ENCODE assay signal across 10 mouse cellular contexts in genomic region chr4:117916386-117916785, GRCm38 (mm10). TPM values are rescaled to one million over a fixed set of nuclear protein-coding genes. Genes with fewer than 3 reads are reported as not detected.
DNase-seq lines count a peak whose midpoint lies in the region; ATAC-seq and TF ChIP-seq lines count a peak whose summit lies in the region.
"Had no signal": no experiment of that assay in that cellular context is flagged by ENCODE, and none has a peak within 500 bp of the region (broad histone marks: within the 10 kb centered on the region; RNA-seq: fewer than 3 reads in every experiment).

No protein-coding gene starts in this region.

- H3K36me3 ChIP-seq in embryonic facial prominence, embryonic 12.5 days: peaks cover 10% of the 10 kb centered on the region
- H3K36me3 ChIP-seq in embryonic facial prominence, embryonic 10.5 days (replicated peaks): peaks cover 16% of the 10 kb centered on the region
- peaks cover 7% of the 10 kb centered on the region for H3K36me3 ChIP-seq in kidney, embryonic 16.5 days (ENCODE audit: insufficient read depth, low read length)
- peaks cover 11% of the 10 kb centered on the region; the same call in 1 of the 2 replicates for H3K36me3 ChIP-seq in forebrain, postnatal 0 days (ENCODE audit: insufficient read depth)
- no peaks in the 10 kb centered on the region for H3K36me3 ChIP-seq in myocyte (ENCODE audit: control insufficient read depth, insufficient read depth)

- intact Hi-C loops in left cerebral cortex, postnatal 10 days (cut with DNase I): no loop called here
- intact Hi-C loops in left cerebral cortex, adult 2 months (cut with DNase I): no loop called here

- peaks cover 32% of the 10 kb centered on the region for H3K79me2 ChIP-seq in myocyte (ENCODE audit: control insufficient read depth, insufficient read depth)

- H3K27ac ChIP-seq in embryonic facial prominence, embryonic 12.5 days: no peak overlapping the region
- no peak overlapping the region for H3K27ac ChIP-seq in embryonic facial prominence, embryonic 10.5 days (replicated peaks)
- H3K27ac ChIP-seq in kidney, embryonic 16.5 days (ENCODE audit: low read length): no peak overlapping the region
- H3K27ac ChIP-seq in forebrain, postnatal 0 days (ENCODE audit: low read depth, low read length): no peak overlapping the region
- no peak overlapping the region for H3K27ac ChIP-seq in left cerebral cortex, adult 2 months

- H3K9me3 ChIP-seq in embryonic facial prominence, embryonic 12.5 days: no peaks in the 10 kb centered on the region
- no peaks in the 10 kb centered on the region for H3K9me3 ChIP-seq in embryonic facial prominence, embryonic 10.5 days
- H3K9me3 ChIP-seq in kidney, embryonic 16.5 days (ENCODE audit: low read length): no peaks in the 10 kb centered on the region
- no peaks in the 10 kb centered on the region for H3K9me3 ChIP-seq in forebrain, postnatal 0 days (ENCODE audit: low read length)

- no peak overlapping the region for H3ac ChIP-seq in myocyte (ENCODE audit: control insufficient read depth, insufficient read length)

- no peak for DNase-seq in embryonic facial prominence, embryonic 10.5 days (ENCODE audit: low spot score)
- DNase-seq in kidney, adult 11 months: no peak
- no peak for DNase-seq in forebrain, postnatal 0 days
- DNase-seq in left cerebral cortex, postnatal 10 days (ENCODE audit: extremely low spot score in 1 of 2, low spot score in 2 of 2): no peak
- no peak for DNase-seq in left cerebral cortex, adult 2 months (ENCODE audit: extremely low spot score in 1 of 2, low spot score in 2 of 2)
- DNase-seq: cerebellum, adult 18-20 months had no signal

- ATAC-seq in embryonic facial prominence, embryonic 12.5 days (ENCODE audit: insufficient number of reproducible peaks, insufficient read depth, low FRiP score, low TSS enrichment): no peak
- no peak for ATAC-seq in kidney, embryonic 16.5 days (ENCODE audit: low FRiP score, low TSS enrichment)
- ATAC-seq in forebrain, postnatal 0 days: no peak
- ATAC-seq: activated CD4-positive, CD25-positive, alpha-beta regulatory T cell, adult 4 months had no signal

- 0 out of 2 replicates have a peak overlapping the region, but pooled peaks have one; percentile 99 for H3K4me2 ChIP-seq in embryonic facial prominence, embryonic 12.5 days (replicated peaks)
- peak overlapping the region; percentile 99; the same call in 1 of the 2 replicates for H3K4me2 ChIP-seq in kidney, embryonic 16.5 days (replicated peaks; ENCODE audit: low read depth, low read length)
- H3K4me2 ChIP-seq in forebrain, postnatal 0 days (ENCODE audit: low read depth): peak overlapping the region; percentile 100; the same call in 1 of the 2 replicates
- no peak overlapping the region for H3K4me2 ChIP-seq in myocyte (ENCODE audit: low read depth)

- WGBS in embryonic facial prominence, embryonic 12.5 days: 86% methylated on average over 5 of the region's 5 CpGs
- 87% methylated on average over 5 of the region's 5 CpGs for WGBS in embryonic facial prominence, embryonic 10.5 days
- 72% methylated on average over 5 of the region's 5 CpGs for WGBS in kidney, embryonic 16.5 days
- 91% methylated on average over 5 of the region's 5 CpGs for WGBS in forebrain, postnatal 0 days

- H3K4me1 ChIP-seq in embryonic facial prominence, embryonic 12.5 days: peaks cover 28% of the 10 kb centered on the region
- H3K4me1 ChIP-seq in embryonic facial prominence, embryonic 10.5 days: peaks cover 31% of the 10 kb centered on the region
- H3K4me1 ChIP-seq in kidney, embryonic 16.5 days (ENCODE audit: insufficient read depth, low read length): peaks cover 28% of the 10 kb centered on the region
- H3K4me1 ChIP-seq in forebrain, postnatal 0 days (ENCODE audit: insufficient read depth): peaks cover 14% of the 10 kb centered on the region

- no peak for TF ChIP-seq CTCF in forebrain, postnatal 0 days (IDR thresholded peaks at IDR 0.05; ENCODE audit: low read depth)
- no peak for TF ChIP-seq CTCF in left cerebral cortex, adult 2 months (IDR thresholded peaks at IDR 0.05)

- H3K9ac ChIP-seq in embryonic facial prominence, embryonic 12.5 days: no peak overlapping the region
- peak overlapping the region; percentile 85; the same call in 1 of the 2 replicates for H3K9ac ChIP-seq in kidney, embryonic 16.5 days (replicated peaks; ENCODE audit: low read length)
- no peak overlapping the region for H3K9ac ChIP-seq in forebrain, postnatal 0 days

- H3K27me3 ChIP-seq in embryonic facial prominence, embryonic 12.5 days: no peaks in the 10 kb centered on the region
- H3K27me3 ChIP-seq in embryonic facial prominence, embryonic 10.5 days (replicated peaks; ENCODE audit: low read depth, poor library complexity, severe bottlenecking): 0 out of 2 replicates have a peak, but pooled peaks cover under 1% of the 10 kb centered on the region
- H3K27me3 ChIP-seq in kidney, embryonic 16.5 days (ENCODE audit: insufficient read depth, low read length): no peaks in the 10 kb centered on the region
- no peaks in the 10 kb centered on the region for H3K27me3 ChIP-seq in forebrain, postnatal 0 days (ENCODE audit: insufficient read depth, low read length)
- H3K27me3 ChIP-seq in myocyte (ENCODE audit: control insufficient read depth, insufficient read depth, insufficient read length): no peaks in the 10 kb centered on the region

- TF ChIP-seq POLR2A in myocyte (IDR thresholded peaks at IDR 0.05; ENCODE audit: insufficient read length, low read depth): no peak

- no peak overlapping the region for H3K4me3 ChIP-seq in embryonic facial prominence, embryonic 12.5 days
- H3K4me3 ChIP-seq in embryonic facial prominence, embryonic 10.5 days: no peak overlapping the region
- H3K4me3 ChIP-seq in kidney, embryonic 16.5 days (ENCODE audit: low read length): no peak overlapping the region
- H3K4me3 ChIP-seq in forebrain, postnatal 0 days (ENCODE audit: low read depth, low read length): no peak overlapping the region
- H3K4me3 ChIP-seq in myocyte: peak overlapping the region; percentile 95
- H3K4me3 ChIP-seq in left cerebral cortex, adult 2 months: no peak overlapping the region

TF ChIP-seq in myocyte, 11 proteins besides CTCF, POLR2A, EP300 and RAD21 (continues in another document):
- TF ChIP-seq SRF (IDR thresholded peaks at IDR 0.05; ENCODE audit: control insufficient read depth, insufficient read length, low read depth): no peak

RNA-seq across cellular contexts. Expression of gene Ipo13, which starts 1.6 kb away (rescaled TPM):
- 50.3 and 52.6 TPM in 2 replicates for polyA plus RNA-seq in embryonic facial prominence, embryonic 12.5 days (2016; fragmentation: Nextera tagmentation; extraction: Ambion mirVana)
- 62.8 and 72.3 TPM in 2 replicates for polyA plus RNA-seq in embryonic facial prominence, embryonic 10.5 days (2016; fragmentation: Nextera tagmentation; extraction: Ambion mirVana)
- polyA plus RNA-seq in kidney, embryonic 16.5 days (2015; fragmentation: Nextera tagmentation; extraction: Ambion mirVana): 52.9 and 53.1 TPM in 2 replicates
- 37.9 and 42.9 TPM in 2 replicates for total RNA-seq in forebrain, postnatal 0 days (2014; rRNA removed)
- polyA plus RNA-seq in forebrain, postnatal 0 days (2015; fragmentation: Nextera tagmentation; extraction: Ambion mirVana): 58.1 and 61.8 TPM in 2 replicates
- 62.2 TPM for polyA plus RNA-seq in myocyte (2012; fragmentation: generic; extraction: Trizol)
- total RNA-seq in left cerebral cortex, postnatal 10 days (2021): 100 to 1,000 TPM; 115 to 121 TPM
- total RNA-seq in left cerebral cortex, adult 2 months (2021): 100 to 1,000 TPM; 115 to 123 TPM

RNA-seq across cellular contexts. Expression of gene Artn, which starts 13.2 kb away (rescaled TPM):
- polyA plus RNA-seq in embryonic facial prominence, embryonic 12.5 days (2016; fragmentation: Nextera tagmentation; extraction: Ambion mirVana): 2.4 and 3.4 TPM in 2 replicates
- 3.1 and 6.7 TPM in 2 replicates for polyA plus RNA-seq in embryonic facial prominence, embryonic 10.5 days (2016; fragmentation: Nextera tagmentation; extraction: Ambion mirVana)
- 3.0 and 3.5 TPM in 2 replicates for polyA plus RNA-seq in kidney, embryonic 16.5 days (2015; fragmentation: Nextera tagmentation; extraction: Ambion mirVana)
- 0.62 and 1.0 TPM in 2 replicates for total RNA-seq in forebrain, postnatal 0 days (2014; rRNA removed)
- polyA plus RNA-seq in forebrain, postnatal 0 days (2015; fragmentation: Nextera tagmentation; extraction: Ambion mirVana): 0.42 and 0.54 TPM in 2 replicates
- polyA plus RNA-seq in myocyte (2012; fragmentation: generic; extraction: Trizol): 15.9 TPM
- 1 to 10 TPM; 2.0 to 2.1 TPM for total RNA-seq in left cerebral cortex, postnatal 10 days (2021)
- 1 to 10 TPM; 3.6 to 3.9 TPM for total RNA-seq in left cerebral cortex, adult 2 months (2021)
- polyA plus RNA-seq: activated CD4-positive, CD25-positive, alpha-beta regulatory T cell, adult 4 months had no signal

RNA-seq across cellular contexts. Expression of gene Dph2, which starts 24.6 kb away (rescaled TPM):
- polyA plus RNA-seq in embryonic facial prominence, embryonic 12.5 days (2016; fragmentation: Nextera tagmentation; extraction: Ambion mirVana): 21.0 and 21.7 TPM in 2 replicates
- polyA plus RNA-seq in embryonic facial prominence, embryonic 10.5 days (2016; fragmentation: Nextera tagmentation; extraction: Ambion mirVana): 24.8 and 26.6 TPM in 2 replicates
- polyA plus RNA-seq in kidney, embryonic 16.5 days (2015; fragmentation: Nextera tagmentation; extraction: Ambion mirVana): 22.1 and 22.7 TPM in 2 replicates
- total RNA-seq in forebrain, postnatal 0 days (2014; rRNA removed): 21.6 and 22.3 TPM in 2 replicates
- polyA plus RNA-seq in forebrain, postnatal 0 days (2015; fragmentation: Nextera tagmentation; extraction: Ambion mirVana): 16.7 and 17.4 TPM in 2 replicates
- polyA plus RNA-seq in myocyte (2012; fragmentation: generic; extraction: Trizol): 8.5 TPM
- 10 to 100 TPM in 1 of 2 experiments, 1 to 10 TPM in 1; 8.0 to 10.1 TPM for total RNA-seq in left cerebral cortex, postnatal 10 days (2021)
- 10 to 100 TPM in 1 of 2 experiments, 1 to 10 TPM in 1; 9.1 to 11.4 TPM for total RNA-seq in left cerebral cortex, adult 2 months (2021)

RNA-seq across cellular contexts. Expression of gene Atp6v0b, which starts 29.3 kb away (rescaled TPM):
- 181 and 194 TPM in 2 replicates for polyA plus RNA-seq in embryonic facial prominence, embryonic 12.5 days (2016; fragmentation: Nextera tagmentation; extraction: Ambion mirVana)
- polyA plus RNA-seq in embryonic facial prominence, embryonic 10.5 days (2016; fragmentation: Nextera tagmentation; extraction: Ambion mirVana): 157 and 162 TPM in 2 replicates
- 270 and 305 TPM in 2 replicates for polyA plus RNA-seq in kidney, embryonic 16.5 days (2015; fragmentation: Nextera tagmentation; extraction: Ambion mirVana)
- 557 and 600 TPM in 2 replicates for total RNA-seq in forebrain, postnatal 0 days (2014; rRNA removed)
- 599 and 626 TPM in 2 replicates for polyA plus RNA-seq in forebrain, postnatal 0 days (2015; fragmentation: Nextera tagmentation; extraction: Ambion mirVana)
- 470 TPM for polyA plus RNA-seq in myocyte (2012; fragmentation: generic; extraction: Trizol)
- total RNA-seq in left cerebral cortex, postnatal 10 days (2021): 100 to 1,000 TPM; 464 to 465 TPM
- 100 to 1,000 TPM; 430 to 462 TPM for total RNA-seq in left cerebral cortex, adult 2 months (2021)

RNA-seq across cellular contexts. Expression of gene B4galt2, which starts 33.1 kb away (rescaled TPM):
- 42.8 and 43.1 TPM in 2 replicates for polyA plus RNA-seq in embryonic facial prominence, embryonic 12.5 days (2016; fragmentation: Nextera tagmentation; extraction: Ambion mirVana)
- 24.7 and 27.2 TPM in 2 replicates for polyA plus RNA-seq in embryonic facial prominence, embryonic 10.5 days (2016; fragmentation: Nextera tagmentation; extraction: Ambion mirVana)
- 18.0 TPM in 2 replicates for polyA plus RNA-seq in kidney, embryonic 16.5 days (2015; fragmentation: Nextera tagmentation; extraction: Ambion mirVana)
- 179 and 192 TPM in 2 replicates for total RNA-seq in forebrain, postnatal 0 days (2014; rRNA removed)
- polyA plus RNA-seq in forebrain, postnatal 0 days (2015; fragmentation: Nextera tagmentation; extraction: Ambion mirVana): 89.0 and 90.6 TPM in 2 replicates
- 41.6 TPM for polyA plus RNA-seq in myocyte (2012; fragmentation: generic; extraction: Trizol)
- total RNA-seq in left cerebral cortex, postnatal 10 days (2021): 100 to 1,000 TPM; 165 to 170 TPM
- 10 to 100 TPM; 86.7 to 90.6 TPM for total RNA-seq in left cerebral cortex, adult 2 months (2021)
- polyA plus RNA-seq: activated CD4-positive, CD25-positive, alpha-beta regulatory T cell, adult 4 months had no signal
